Comparison of ENCODE assay signal across 8 mouse cellular contexts in the genomic region with DNA sequence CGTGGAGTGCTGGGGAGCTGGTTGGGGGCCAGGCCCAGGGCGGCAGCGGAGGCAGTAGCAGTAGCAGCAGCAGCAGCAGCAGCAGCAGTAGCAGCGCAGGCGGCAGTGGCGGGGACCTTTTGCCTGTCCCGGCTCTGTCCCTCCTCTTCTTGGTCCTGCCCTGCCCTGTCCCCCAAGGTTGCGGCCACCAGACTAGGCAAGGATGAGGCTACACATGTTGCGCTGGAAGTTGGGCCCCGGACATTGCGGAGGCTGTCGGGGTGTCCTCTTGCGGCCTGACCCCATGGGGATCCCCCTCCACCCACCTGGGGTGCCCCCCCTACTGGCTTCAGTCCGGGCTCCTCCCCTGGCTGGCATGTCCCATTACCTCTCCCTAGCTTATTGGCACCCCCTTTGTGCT. TPM values are rescaled to one million over a fixed set of nuclear protein-coding genes. Genes with fewer than 3 reads are reported as not detected.
DNase-seq lines count a peak whose midpoint lies in the region; ATAC-seq lines count a peak whose summit lies in the region.
"Had no signal": no experiment of that assay in that cellular context is flagged by ENCODE, and none has a peak within 500 bp of the region (broad histone marks: within the 10 kb centered on the region; RNA-seq: fewer than 3 reads in every experiment).

No protein-coding gene starts in this region.

- H3K4me2 ChIP-seq in liver, embryonic 11.5 days = peak overlapping the region; percentile 55
- H3K4me2 ChIP-seq in forebrain, embryonic 16.5 days (ENCODE audit: low read length) = peak overlapping the region; percentile 57
- H3K4me2 ChIP-seq in stomach, embryonic 14.5 days (replicated peaks; ENCODE audit: low read depth, low read length) = peak overlapping the region; percentile 43

- 4% methylated on average over 14 of the region's 14 CpGs for WGBS in liver, embryonic 11.5 days
- WGBS in forebrain, embryonic 16.5 days = 2% methylated on average over 13 of the region's 14 CpGs
- 2% methylated on average over 14 of the region's 14 CpGs for whole genome bisulfite sequencing in limb, embryonic 10.5 days
- WGBS in stomach, embryonic 14.5 days = 4% methylated on average over 14 of the region's 14 CpGs

- H3K36me3 ChIP-seq in liver, embryonic 11.5 days (ENCODE audit: control insufficient read depth, insufficient read depth, low read length) = peaks cover under 1% of the 10 kb centered on the region; the same call in 1 of the 2 replicates
- H3K36me3 ChIP-seq in forebrain, embryonic 16.5 days (ENCODE audit: control insufficient read depth, insufficient read depth) = no peaks in the 10 kb centered on the region
- H3K36me3 ChIP-seq in limb, embryonic 10.5 days = peaks cover 9% of the 10 kb centered on the region
- H3K36me3 ChIP-seq in stomach, embryonic 14.5 days (ENCODE audit: control insufficient read depth, insufficient read depth, low read length) = peaks cover 4% of the 10 kb centered on the region

- H3K9me3 ChIP-seq in liver, embryonic 11.5 days (ENCODE audit: control insufficient read depth, low read length) = no peaks in the 10 kb centered on the region
- no peaks in the 10 kb centered on the region for H3K9me3 ChIP-seq in forebrain, embryonic 16.5 days (ENCODE audit: control insufficient read depth, low read length)
- H3K9me3 ChIP-seq in limb, embryonic 10.5 days (replicated peaks) = no peaks in the 10 kb centered on the region
- H3K9me3 ChIP-seq in stomach, embryonic 14.5 days (ENCODE audit: control insufficient read depth, low read depth, low read length) = no peaks in the 10 kb centered on the region

- H3K27me3 ChIP-seq in liver, embryonic 11.5 days (replicated peaks; ENCODE audit: control insufficient read depth, insufficient read depth, low read length) = peaks cover 59% of the 10 kb centered on the region
- H3K27me3 ChIP-seq in forebrain, embryonic 16.5 days (replicated peaks; ENCODE audit: control insufficient read depth, insufficient read depth, low read length) = peaks cover 5% of the 10 kb centered on the region; the same call in 1 of the 2 replicates
- H3K27me3 ChIP-seq in limb, embryonic 10.5 days (ENCODE audit: low read depth, poor library complexity, severe bottlenecking) = peaks cover 70% of the 10 kb centered on the region
- H3K27me3 ChIP-seq in stomach, embryonic 14.5 days (ENCODE audit: control insufficient read depth, insufficient read depth, low read length) = 0 out of 2 replicates have a peak, but pooled peaks cover 12% of the 10 kb centered on the region

- no peak for DNase-seq in liver, embryonic 11.5 days (ENCODE audit: low spot score)
- DNase-seq in liver = no peak
- DNase-seq in limb, embryonic 10.5 days (ENCODE audit: low spot score) = peak; percentile 46
- no peak for DNase-seq in retina, embryonic 14.5 days (ENCODE audit: low spot score)
- DNase-seq in frontal cortex, adult 2 months (ENCODE audit: extremely low spot score in 1 of 2, low spot score in 1 of 2) = no peak

- no peak overlapping the region for H3K4me3 ChIP-seq in liver, embryonic 11.5 days (ENCODE audit: low read depth, low read length)
- H3K4me3 ChIP-seq in forebrain, embryonic 16.5 days (replicated peaks; ENCODE audit: low read length) = peak overlapping the region; percentile 38
- H3K4me3 ChIP-seq in limb, embryonic 10.5 days = peak overlapping the region; percentile 45
- peak overlapping the region; percentile 9; the same call in 1 of the 2 replicates for H3K4me3 ChIP-seq in stomach, embryonic 14.5 days (ENCODE audit: low read depth, low read length)

- no peak for ATAC-seq in liver, embryonic 11.5 days (replicated peaks; ENCODE audit: low FRiP score)
- ATAC-seq in forebrain, embryonic 16.5 days = no peak
- ATAC-seq in stomach, embryonic 14.5 days (ENCODE audit: insufficient number of reproducible peaks, insufficient read depth, low FRiP score, low read depth) = no peak

- no peak overlapping the region for H3K27ac ChIP-seq in liver, embryonic 11.5 days (ENCODE audit: low read depth, low read length)
- no peak overlapping the region for H3K27ac ChIP-seq in forebrain, embryonic 16.5 days (ENCODE audit: low read length)
- no peak overlapping the region for H3K27ac ChIP-seq in limb, embryonic 10.5 days
- H3K27ac ChIP-seq in stomach, embryonic 14.5 days (ENCODE audit: low read length) = no peak overlapping the region
- H3K27ac ChIP-seq: liver, embryonic 14.5 days had no signal

- H3K9ac ChIP-seq in liver, embryonic 11.5 days (ENCODE audit: low read depth, low read length) = no peak overlapping the region
- peak overlapping the region; percentile 24; the same call in 1 of the 2 replicates for H3K9ac ChIP-seq in forebrain, embryonic 16.5 days (replicated peaks; ENCODE audit: low read depth, low read length)
- H3K9ac ChIP-seq in stomach, embryonic 14.5 days (replicated peaks; ENCODE audit: low read depth, low read length) = peak overlapping the region; percentile 14; the same call in 1 of the 2 replicates
- H3K9ac ChIP-seq: liver, embryonic 14.5 days had no signal

- peaks cover 21% of the 10 kb centered on the region for H3K4me1 ChIP-seq in liver, embryonic 11.5 days (replicated peaks; ENCODE audit: control insufficient read depth, insufficient read depth, low read length)
- peaks cover 58% of the 10 kb centered on the region for H3K4me1 ChIP-seq in forebrain, embryonic 16.5 days (replicated peaks; ENCODE audit: control insufficient read depth, insufficient read depth, low read length)
- peaks cover 65% of the 10 kb centered on the region for H3K4me1 ChIP-seq in limb, embryonic 10.5 days
- H3K4me1 ChIP-seq in stomach, embryonic 14.5 days (ENCODE audit: control insufficient read depth, insufficient read depth, low read length) = peaks cover 45% of the 10 kb centered on the region; the same call in 1 of the 2 replicates

RNA-seq across cellular contexts. Expression of gene Kdelr1, which starts 2.8 kb away (rescaled TPM):
- polyA plus RNA-seq in liver, embryonic 11.5 days (2014; fragmentation: Nextera tagmentation; extraction: Ambion mirVana) = 54.8 and 60.7 TPM in 2 replicates
- 41.8 TPM in 2 replicates for polyA plus RNA-seq in forebrain, embryonic 16.5 days (2015; fragmentation: Nextera tagmentation; extraction: Ambion mirVana)
- 36.8 and 41.2 TPM in 2 replicates for polyA plus RNA-seq in limb, embryonic 10.5 days (2016; fragmentation: Nextera tagmentation; extraction: Ambion mirVana)
- polyA plus RNA-seq in stomach, embryonic 14.5 days (2014; fragmentation: Nextera tagmentation; extraction: Ambion mirVana) = 150 and 157 TPM in 2 replicates
- polyA plus RNA-seq in frontal cortex, adult 2 months (2012; rRNA removed) = 95.1 and 121 TPM in 2 replicates

RNA-seq across cellular contexts. Expression of gene Grin2d, which starts 8.4 kb away (rescaled TPM):
- 0.13 and 0.23 TPM in 2 replicates for polyA plus RNA-seq in liver, embryonic 11.5 days (2014; fragmentation: Nextera tagmentation; extraction: Ambion mirVana)
- polyA plus RNA-seq in forebrain, embryonic 16.5 days (2015; fragmentation: Nextera tagmentation; extraction: Ambion mirVana) = 0.56 and 1.5 TPM in 2 replicates
- 0.09 and 0.10 TPM in 2 replicates for polyA plus RNA-seq in limb, embryonic 10.5 days (2016; fragmentation: Nextera tagmentation; extraction: Ambion mirVana)
- polyA plus RNA-seq in stomach, embryonic 14.5 days (2014; fragmentation: Nextera tagmentation; extraction: Ambion mirVana) = 0.29 and 0.48 TPM in 2 replicates
- 15.5 and 17.7 TPM in 2 replicates for polyA plus RNA-seq in frontal cortex, adult 2 months (2012; rRNA removed)

RNA-seq across cellular contexts. Expression of gene Syngr4, which starts 26.7 kb away (rescaled TPM):
- 1.0 and 1.3 TPM in 2 replicates for polyA plus RNA-seq in liver, embryonic 11.5 days (2014; fragmentation: Nextera tagmentation; extraction: Ambion mirVana)
- 0.63 TPM in 1 of 2 replicates, not detected in the other for polyA plus RNA-seq in forebrain, embryonic 16.5 days (2015; fragmentation: Nextera tagmentation; extraction: Ambion mirVana)
- polyA plus RNA-seq in limb, embryonic 10.5 days (2016; fragmentation: Nextera tagmentation; extraction: Ambion mirVana) = 1.4 and 1.5 TPM in 2 replicates
- 0.45 and 0.65 TPM in 2 replicates for polyA plus RNA-seq in stomach, embryonic 14.5 days (2014; fragmentation: Nextera tagmentation; extraction: Ambion mirVana)
- polyA plus RNA-seq in frontal cortex, adult 2 months (2012; rRNA removed) = 0.15 TPM in 1 of 2 replicates, not detected in the other

RNA-seq across cellular contexts. Expression of gene Tmem143, which starts 27.0 kb away (rescaled TPM):
- polyA plus RNA-seq in liver, embryonic 11.5 days (2014; fragmentation: Nextera tagmentation; extraction: Ambion mirVana) = 4.0 and 5.8 TPM in 2 replicates
- polyA plus RNA-seq in forebrain, embryonic 16.5 days (2015; fragmentation: Nextera tagmentation; extraction: Ambion mirVana) = 5.7 and 6.0 TPM in 2 replicates
- polyA plus RNA-seq in limb, embryonic 10.5 days (2016; fragmentation: Nextera tagmentation; extraction: Ambion mirVana) = 4.8 and 5.7 TPM in 2 replicates
- polyA plus RNA-seq in stomach, embryonic 14.5 days (2014; fragmentation: Nextera tagmentation; extraction: Ambion mirVana) = 4.7 and 5.4 TPM in 2 replicates
- 32.5 and 33.6 TPM in 2 replicates for polyA plus RNA-seq in frontal cortex, adult 2 months (2012; rRNA removed)

RNA-seq across cellular contexts. Expression of gene Grwd1, which starts 39.0 kb away (rescaled TPM):
- polyA plus RNA-seq in liver, embryonic 11.5 days (2014; fragmentation: Nextera tagmentation; extraction: Ambion mirVana) = 101 and 106 TPM in 2 replicates
- polyA plus RNA-seq in forebrain, embryonic 16.5 days (2015; fragmentation: Nextera tagmentation; extraction: Ambion mirVana) = 45.3 and 46.1 TPM in 2 replicates
- 116 and 156 TPM in 2 replicates for polyA plus RNA-seq in limb, embryonic 10.5 days (2016; fragmentation: Nextera tagmentation; extraction: Ambion mirVana)
- 62.7 and 69.6 TPM in 2 replicates for polyA plus RNA-seq in stomach, embryonic 14.5 days (2014; fragmentation: Nextera tagmentation; extraction: Ambion mirVana)
- 17.9 TPM in 2 replicates for polyA plus RNA-seq in frontal cortex, adult 2 months (2012; rRNA removed)
